Mouse (Mus musculus): ENCODE results near the gene Cubn. TPM values are rescaled to one million over a fixed set of nuclear protein-coding genes. Genes with fewer than 3 reads are reported as not detected.

The Cubn gene
- polyA plus RNA-seq, 1 experiment: 0.17 TPM

GRCm38 (mm10) chr2:13237140-13237901 lies 254.3 kb downstream of the Cubn start:
- TF ChIP-seq POLR2A (IDR thresholded peaks at IDR 0.05; ENCODE audit: borderline replicate concordance, extremely low read depth, low read depth, low read length): no peak
- no peak for TF ChIP-seq CTCF (IDR thresholded peaks at IDR 0.05; ENCODE audit: insufficient read depth, low read length)
- Histone ChIP-seq H3K4me3 (replicated peaks; ENCODE audit: extremely low read depth, low read depth, low read length) (no peak overlapping the region), H3K4me1 (ENCODE audit: control insufficient read depth, insufficient read depth, low read length) (peaks cover 3% of the 10 kb centered on the region)
- 55% methylated on average over 8 of the region's 8 CpGs for WGBS
- peak; percentile 28 for DNase-seq

GRCm38 (mm10) chr2:13235696-13236095 lies 255.9 kb downstream of the Cubn start:
- 57% methylated on average over 5 of the region's 5 CpGs for WGBS
- no peak for DNase-seq
- Histone ChIP-seq H3K4me1 (ENCODE audit: control insufficient read depth, insufficient read depth, low read length) (no peaks in the 10 kb centered on the region), H3K4me3 (replicated peaks; ENCODE audit: extremely low read depth, low read depth, low read length) (no peak overlapping the region)
- TF ChIP-seq POLR2A (IDR thresholded peaks at IDR 0.05; ENCODE audit: borderline replicate concordance, extremely low read depth, low read depth, low read length): no peak
- no peak for TF ChIP-seq CTCF (IDR thresholded peaks at IDR 0.05; ENCODE audit: insufficient read depth, low read length)

- Histone ChIP-seq H3K4me1 (ENCODE audit: control insufficient read depth, insufficient read depth, low read length) (no peaks in the 10 kb centered on the region), H3K4me3 (replicated peaks; ENCODE audit: extremely low read depth, low read depth, low read length) (no peak overlapping the region)
- no peak for TF ChIP-seq CTCF (IDR thresholded peaks at IDR 0.05; ENCODE audit: insufficient read depth, low read length)
- no peak for TF ChIP-seq POLR2A (IDR thresholded peaks at IDR 0.05; ENCODE audit: borderline replicate concordance, extremely low read depth, low read depth, low read length)
- no peak for DNase-seq
- WGBS: 93% methylated on average over 10 of the region's 10 CpGs
These were observed 256.8 kb downstream of the Cubn start for GRCm38 (mm10) chr2:13234796-13235195.

GRCm38 (mm10) chr2:13233902-13234301 lies 257.7 kb downstream of the Cubn start:
- 51% methylated on average over 7 of the region's 7 CpGs for whole genome bisulfite sequencing

GRCm38 (mm10) chr2:13233254-13233835 lies 258.3 kb downstream of the Cubn start:
- no peak overlapping the region for H3K4me3 ChIP-seq (replicated peaks; ENCODE audit: extremely low read depth, low read depth, low read length)
- no peaks in the 10 kb centered on the region for H3K4me1 ChIP-seq (ENCODE audit: control insufficient read depth, insufficient read depth, low read length)
- 66% methylated on average over 12 of the region's 12 CpGs for WGBS
- no peak for DNase-seq
- TF ChIP-seq CTCF (IDR thresholded peaks at IDR 0.05; ENCODE audit: insufficient read depth, low read length) (no peak), POLR2A (IDR thresholded peaks at IDR 0.05; ENCODE audit: borderline replicate concordance, extremely low read depth, low read depth, low read length) (no peak)

More at GRCm38 (mm10) chr2:13233902-13234301, 257.7 kb downstream of the Cubn start:
- no peak for DNase-seq
- no peaks in the 10 kb centered on the region for H3K4me1 ChIP-seq (ENCODE audit: control insufficient read depth, insufficient read depth, low read length)
- H3K4me3 ChIP-seq (replicated peaks; ENCODE audit: extremely low read depth, low read depth, low read length): no peak overlapping the region
- TF ChIP-seq CTCF (IDR thresholded peaks at IDR 0.05; ENCODE audit: insufficient read depth, low read length) (no peak), POLR2A (IDR thresholded peaks at IDR 0.05; ENCODE audit: borderline replicate concordance, extremely low read depth, low read depth, low read length) (no peak)

- Histone ChIP-seq H3K4me1 (ENCODE audit: control insufficient read depth, insufficient read depth, low read length) (no peaks in the 10 kb centered on the region), H3K4me3 (replicated peaks; ENCODE audit: extremely low read depth, low read depth, low read length) (no peak overlapping the region)
- TF ChIP-seq CTCF (IDR thresholded peaks at IDR 0.05; ENCODE audit: insufficient read depth, low read length) (no peak), POLR2A (IDR thresholded peaks at IDR 0.05; ENCODE audit: borderline replicate concordance, extremely low read depth, low read depth, low read length) (no peak)
- WGBS: 90% methylated on average over 6 of the region's 6 CpGs
- DNase-seq: no peak
These were observed 259.3 kb downstream of the Cubn start for GRCm38 (mm10) chr2:13232305-13232704.

GRCm38 (mm10) chr2:13229686-13230085 lies 261.9 kb downstream of the Cubn start:
- no peak for DNase-seq
- no peaks in the 10 kb centered on the region for H3K4me1 ChIP-seq (ENCODE audit: control insufficient read depth, insufficient read depth, low read length)
- WGBS: 78% methylated on average over 3 of the region's 3 CpGs
- no peak overlapping the region for H3K4me3 ChIP-seq (replicated peaks; ENCODE audit: extremely low read depth, low read depth, low read length)
- TF ChIP-seq POLR2A (IDR thresholded peaks at IDR 0.05; ENCODE audit: borderline replicate concordance, extremely low read depth, low read depth, low read length) (no peak), CTCF (IDR thresholded peaks at IDR 0.05; ENCODE audit: insufficient read depth, low read length) (no peak)

Other genes with a start within 250 kb of the Cubn start
- 103 and 125 TPM in 2 replicates for gene Rsu1, start 220.4 kb downstream of the Cubn start, polyA plus RNA-seq (2012; rRNA removed)
- gene Trdmt1, start 52.9 kb upstream of the Cubn start, polyA plus RNA-seq (2012; rRNA removed): 2.2 and 4.2 TPM in 2 replicates
- gene Vim, start 82.1 kb upstream of the Cubn start, polyA plus RNA-seq (2012; rRNA removed): 1,792 and 2,353 TPM in 2 replicates